Mouse (Mus musculus): ENCODE data around the gene Mgst1.

Gene Mgst1

GRCm38 (mm10) chr6:138139930-138140329 is at the start of gene Mgst1:
Mgst1 (plus strand) TSS chr6:138140316.
- peak; percentile 34 for DNase-seq

GRCm38 (mm10) chr6:138092432-138092831 is 47.7 kb upstream of the Mgst1 start:
- no peak for DNase-seq

GRCm38 (mm10) chr6:138095060-138095459 is 45.1 kb upstream of the Mgst1 start:
- DNase-seq = no peak

- no peak for DNase-seq
These were observed 40.5 kb upstream of the Mgst1 start for GRCm38 (mm10) chr6:138099646-138100045.

GRCm38 (mm10) chr6:138101843-138102242 is 38.3 kb upstream of the Mgst1 start:
- DNase-seq = no peak

GRCm38 (mm10) chr6:138102940-138103339 is 37.2 kb upstream of the Mgst1 start:
- DNase-seq = no peak

GRCm38 (mm10) chr6:138104559-138104958 is 35.6 kb upstream of the Mgst1 start:
- DNase-seq = no peak

- no peak for DNase-seq
These were observed 22.6 kb upstream of the Mgst1 start for GRCm38 (mm10) chr6:138117496-138117895.

- DNase-seq = no peak
These were observed 11.5 kb upstream of the Mgst1 start for GRCm38 (mm10) chr6:138128392-138129335.

GRCm38 (mm10) chr6:138130541-138130940 is 9.6 kb upstream of the Mgst1 start:
- DNase-seq = no peak

GRCm38 (mm10) chr6:138140336-138140735 is 220 bp downstream of the Mgst1 start:
- peak; percentile 67 for DNase-seq

- peak; percentile 20 for DNase-seq
These were observed 1.0 kb downstream of the Mgst1 start for GRCm38 (mm10) chr6:138141111-138141592.

GRCm38 (mm10) chr6:138142604-138143003 is 2.5 kb downstream of the Mgst1 start:
- DNase-seq = no peak

GRCm38 (mm10) chr6:138143450-138143849 is 3.3 kb downstream of the Mgst1 start:
- no peak for DNase-seq

GRCm38 (mm10) chr6:138153111-138153510 is 13.0 kb downstream of the Mgst1 start:
- DNase-seq = peak; percentile 65

- DNase-seq = peak; percentile 22
These were observed 23.8 kb downstream of the Mgst1 start for GRCm38 (mm10) chr6:138163920-138164319.

GRCm38 (mm10) chr6:138171480-138172224 is 31.5 kb downstream of the Mgst1 start:
- no peak for DNase-seq

Measured in liver (tissue).